Mouse (Mus musculus) ES-Bruce4 (cell line): ENCODE measurements at regions not wholly inside any gene's neighbourhood (a gene's known extent, or its start where the extent isn't known, plus 50 kb on each side); places are given as distances from the start of the nearest gene placed in this dataset.

Experiments
- H3K27ac ChIP-seq: 2 replicates; pipeline ENCODE4 v1.5.1; 2012; ENCODE audit warnings: low read length, inconsistent platforms; ENCODE audit not compliant: insufficient read depth
- H3K27me3 ChIP-seq: 2 replicates; pipeline ENCODE4 v1.6.1; 2012; ENCODE audit warnings: mild to moderate bottlenecking, low read length, inconsistent platforms; ENCODE audit not compliant: control insufficient read depth, poor library complexity, insufficient read depth, severe bottlenecking
- H3K36me3 ChIP-seq: 2 replicates; pipeline ENCODE4 v1.6.1; 2012; ENCODE audit warnings: inconsistent platforms, mild to moderate bottlenecking, low read length, moderate library complexity; ENCODE audit not compliant: control insufficient read depth, poor library complexity, insufficient read depth, severe bottlenecking
- H3K4me1 ChIP-seq: one replicate; pipeline ENCODE4 v1.8.1; 2011; ENCODE audit warnings: low read length; ENCODE audit not compliant: control insufficient read depth, insufficient read depth
- H3K4me3 ChIP-seq: 2 replicates; pipeline ENCODE4 v1.5.1; 2011; ENCODE audit warnings: low read depth, mild to moderate bottlenecking, low read length
- H3K9ac ChIP-seq: 2 replicates; pipeline ENCODE4 v1.6.1; 2012; ENCODE audit warnings: low read depth, mild to moderate bottlenecking, inconsistent platforms; ENCODE audit not compliant: poor library complexity, severe bottlenecking
- H3K9me3 ChIP-seq: replicated peaks from 2 replicates; pipeline ENCODE4 v1.6.1; 2012; ENCODE audit warnings: mild to moderate bottlenecking, low read length, inconsistent platforms; ENCODE audit not compliant: control insufficient read depth, poor library complexity, insufficient read depth, severe bottlenecking
- CTCF ChIP-seq: IDR thresholded peaks from one replicate; pipeline ENCODE4 v1.8.1; 2011; ENCODE audit warnings: low read depth, low read length
- EP300 ChIP-seq: IDR thresholded peaks from 2 replicates; pipeline ENCODE4 v1.6.1; 2011; ENCODE audit warnings: low read depth, low read length; ENCODE audit not compliant: insufficient read depth
- POLR2A ChIP-seq: IDR thresholded peaks from one replicate; pipeline ENCODE4 v1.8.1; 2011; ENCODE audit warnings: low read length; ENCODE audit not compliant: insufficient read depth

DNA sequence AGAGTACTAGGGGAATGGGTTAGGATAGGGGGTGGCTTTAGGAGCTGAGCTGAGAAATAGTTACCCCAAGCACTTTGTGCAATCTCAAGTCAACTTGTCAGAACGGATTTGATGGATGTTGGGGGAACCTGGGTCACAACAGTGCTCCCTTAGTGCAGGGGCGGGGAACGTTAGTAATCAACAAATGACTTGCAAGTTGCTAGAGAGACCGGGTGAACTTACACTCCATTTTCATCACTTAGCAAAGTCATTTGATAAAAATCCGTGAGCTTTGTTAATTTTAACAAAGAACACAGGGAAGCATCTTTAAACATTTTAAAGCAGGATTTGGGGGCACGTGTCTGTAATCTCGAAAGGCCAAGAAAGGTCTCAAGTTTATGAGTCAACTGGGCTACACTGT lies 557.0 kb downstream of the Gm19410 start:
- no peaks in the 10 kb centered on the region for H3K36me3 ChIP-seq
- TF ChIP-seq EP300: no peak
- TF ChIP-seq CTCF: no peak
- no peak for TF ChIP-seq POLR2A
- no peak overlapping the region for H3K9ac ChIP-seq
- H3K4me1 ChIP-seq: no peaks in the 10 kb centered on the region
- no peak overlapping the region for H3K27ac ChIP-seq
- H3K9me3 ChIP-seq: no peaks in the 10 kb centered on the region
- no peak overlapping the region for H3K4me3 ChIP-seq
- no peaks in the 10 kb centered on the region; the same call in none of the 2 replicates for H3K27me3 ChIP-seq

DNA sequence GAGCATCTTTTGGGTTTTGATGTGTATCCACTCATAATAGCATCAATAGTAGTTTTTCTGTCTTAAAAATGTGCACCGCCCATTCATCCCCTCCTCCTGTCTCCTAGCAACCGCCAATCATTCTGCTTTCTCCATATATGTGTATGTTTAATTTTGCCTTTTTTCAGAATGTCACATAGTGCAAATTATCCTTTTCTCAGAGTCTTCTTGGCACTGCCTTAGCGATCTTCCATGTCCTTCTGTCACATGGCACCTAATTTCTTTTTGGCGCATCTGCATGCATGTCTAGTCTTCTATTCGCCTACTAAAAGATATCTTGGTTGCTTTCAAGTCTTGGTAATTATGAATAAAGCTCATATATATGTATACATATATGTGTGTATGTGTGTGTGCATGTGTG lies 573.0 kb downstream of the Gm19410 start:
- no peaks in the 10 kb centered on the region for H3K27me3 ChIP-seq
- H3K4me1 ChIP-seq: no peaks in the 10 kb centered on the region
- no peak overlapping the region for H3K9ac ChIP-seq
- no peak overlapping the region for H3K27ac ChIP-seq
- TF ChIP-seq EP300 (no peak), CTCF (no peak), POLR2A (no peak)
- H3K9me3 ChIP-seq: no peaks in the 10 kb centered on the region
- no peak overlapping the region for H3K4me3 ChIP-seq
- H3K36me3 ChIP-seq: no peaks in the 10 kb centered on the region

DNA sequence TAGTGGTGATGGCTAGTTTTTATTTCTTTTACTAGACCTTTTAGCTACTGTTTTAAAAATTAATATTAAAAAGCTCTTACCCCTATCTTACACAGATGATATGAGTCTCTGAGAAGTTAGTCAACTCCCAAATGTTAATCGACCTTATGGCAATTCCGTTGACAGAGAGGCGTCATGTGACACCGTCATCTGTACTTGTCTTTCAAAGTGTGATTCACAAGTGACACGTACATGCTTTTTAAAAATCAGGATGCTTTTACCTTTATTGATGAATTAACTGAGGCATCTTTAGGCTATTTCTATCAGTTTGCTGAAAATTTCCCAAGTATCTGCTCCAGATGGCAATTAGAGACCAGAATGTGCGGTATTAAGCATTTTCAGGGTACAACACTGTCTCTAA lies 573.9 kb downstream of the Gm19410 start:
- Histone ChIP-seq H3K27ac (no peak overlapping the region), H3K27me3 (no peaks in the 10 kb centered on the region), H3K9me3 (no peaks in the 10 kb centered on the region), H3K9ac (no peak overlapping the region), H3K4me1 (no peaks in the 10 kb centered on the region), H3K4me3 (no peak overlapping the region), H3K36me3 (no peaks in the 10 kb centered on the region)
- no peak for TF ChIP-seq EP300
- no peak for TF ChIP-seq CTCF
- no peak for TF ChIP-seq POLR2A

DNA sequence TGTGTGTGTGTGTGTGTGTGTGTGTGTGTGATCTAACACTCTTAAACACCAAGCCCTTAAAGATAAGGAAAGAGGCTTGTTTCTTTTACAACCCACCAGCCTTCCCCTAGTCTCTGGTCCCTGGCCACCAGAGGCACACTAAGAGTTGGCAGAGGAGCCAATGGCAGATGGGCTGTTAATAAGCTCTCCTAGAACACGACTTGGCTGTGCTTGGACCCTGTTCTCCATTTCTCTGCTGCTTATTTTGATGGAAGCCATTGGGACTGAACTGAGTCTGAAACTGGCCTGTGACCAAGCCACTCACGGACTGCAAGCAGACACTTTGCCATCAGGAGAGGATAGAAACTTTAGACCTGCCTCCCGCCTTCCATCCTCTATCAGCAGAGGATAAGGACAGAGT lies 574.9 kb downstream of the Gm19410 start:
- Histone ChIP-seq H3K36me3 (no peaks in the 10 kb centered on the region), H3K27me3 (no peaks in the 10 kb centered on the region), H3K4me3 (no peak overlapping the region), H3K4me1 (no peaks in the 10 kb centered on the region), H3K9ac (no peak overlapping the region), H3K9me3 (no peaks in the 10 kb centered on the region), H3K27ac (no peak overlapping the region)
- TF ChIP-seq POLR2A (no peak), EP300 (no peak), CTCF (no peak)

DNA sequence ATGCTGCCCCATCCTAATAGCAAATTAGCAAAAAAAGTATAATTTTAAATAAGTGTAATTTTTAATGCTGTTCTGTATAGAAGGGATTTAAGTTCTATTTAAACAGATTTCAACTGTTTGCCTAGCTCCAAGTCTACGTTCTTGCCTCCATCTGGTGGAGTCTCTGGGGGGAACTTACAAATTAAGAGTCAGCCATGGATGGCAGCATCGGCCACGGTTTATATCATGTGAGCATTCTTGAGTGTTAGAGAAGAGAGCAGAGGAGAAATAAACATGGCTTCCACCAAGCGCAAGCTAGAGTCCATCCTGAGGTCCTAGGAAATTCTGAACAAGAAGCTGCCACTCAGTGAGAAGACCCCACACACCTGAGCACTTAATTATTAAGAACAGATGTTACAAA lies 576.4 kb downstream of the Gm19410 start:
- Histone ChIP-seq H3K27ac (no peak overlapping the region), H3K9me3 (no peaks in the 10 kb centered on the region), H3K4me1 (no peaks in the 10 kb centered on the region), H3K4me3 (no peak overlapping the region), H3K36me3 (no peaks in the 10 kb centered on the region), H3K9ac (no peak overlapping the region), H3K27me3 (no peaks in the 10 kb centered on the region)
- TF ChIP-seq CTCF (no peak), EP300 (no peak), POLR2A (no peak)

DNA sequence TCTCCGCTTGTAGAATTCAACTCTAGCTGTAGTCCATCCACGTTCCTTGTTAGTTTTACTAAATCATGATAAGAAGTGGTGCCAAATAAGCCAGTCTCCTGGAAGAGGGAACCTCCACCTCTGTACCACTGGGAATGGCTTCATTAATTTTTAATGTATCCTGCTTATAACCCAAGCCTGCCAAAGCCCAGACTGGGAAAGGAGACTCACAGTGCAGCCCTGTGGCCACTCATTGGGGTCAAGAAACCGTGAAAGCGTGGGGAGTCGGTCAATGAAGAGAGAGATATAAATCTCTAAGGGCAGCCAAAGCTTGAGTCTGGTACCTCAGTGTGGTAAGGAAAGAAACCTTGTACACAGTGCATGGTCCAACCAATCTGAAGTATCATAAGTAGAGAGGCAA lies 577.1 kb downstream of the Gm19410 start:
- no peak overlapping the region for H3K9ac ChIP-seq
- TF ChIP-seq EP300 (no peak), POLR2A (no peak), CTCF (no peak)
- H3K36me3 ChIP-seq: no peaks in the 10 kb centered on the region
- no peaks in the 10 kb centered on the region for H3K27me3 ChIP-seq
- H3K4me3 ChIP-seq: no peak overlapping the region
- H3K9me3 ChIP-seq: no peaks in the 10 kb centered on the region
- no peaks in the 10 kb centered on the region for H3K4me1 ChIP-seq
- H3K27ac ChIP-seq: no peak overlapping the region
